Mouse (Mus musculus) G1E (cell line): ENCODE measurements around the gene Bst2. TPM values are rescaled to one million over a fixed set of nuclear protein-coding genes. Genes with fewer than 3 reads are reported as not detected.

Experiments used
- ATAC-seq: 2 replicates; pipeline ENCODE4 v1.8.0; 2016; ENCODE audit warnings: mild to moderate bottlenecking; ENCODE audit not compliant: insufficient number of reproducible peaks, poor library complexity, low FRiP score, severe bottlenecking; ENCODE audit errors: extremely low read depth
- DNase-seq: peaks from one replicate; pipeline ENCODE4 v3.0.0; 2012; ENCODE audit warnings: low spot score
- H3K27me3 ChIP-seq: 2 replicates; pipeline ENCODE4 v1.6.1; 2012; ENCODE audit warnings: mild to moderate bottlenecking, low read length, inconsistent platforms; ENCODE audit not compliant: insufficient read depth
- H3K36me3 ChIP-seq: replicated peaks from 2 replicates; pipeline ENCODE3; 2012; ENCODE audit warnings: mild to moderate bottlenecking, inconsistent platforms
- H3K4me1 ChIP-seq: 2 replicates; pipeline ENCODE4 v1.6.1; 2012; ENCODE audit warnings: low read depth, low read length, inconsistent platforms, mixed read lengths; ENCODE audit not compliant: insufficient read depth
- H3K4me3 ChIP-seq: 2 replicates; pipeline ENCODE4 v1.5.1; 2012; ENCODE audit warnings: low read depth, mild to moderate bottlenecking, inconsistent platforms, low read length, moderate library complexity, mixed read lengths
- H3K9me3 ChIP-seq: replicated peaks from 2 replicates; pipeline ENCODE4 v1.6.1; 2012; ENCODE audit warnings: inconsistent platforms
- CTCF ChIP-seq: IDR thresholded peaks from 2 replicates; pipeline ENCODE4 v1.5.1; 2012; ENCODE audit warnings: low read depth, low read length, inconsistent platforms, mixed read lengths
- GATA1 ChIP-seq: IDR thresholded peaks from 2 replicates; pipeline ENCODE4 v1.6.1; 2012; ENCODE audit warnings: borderline replicate concordance, low read length, inconsistent platforms, mixed read lengths
- GATA2 ChIP-seq: IDR thresholded peaks from 2 replicates; pipeline ENCODE4 v1.6.1; 2012; ENCODE audit warnings: low read depth, low read length, inconsistent platforms, borderline replicate concordance
- POLR2AphosphoS5 ChIP-seq: IDR thresholded peaks from 2 replicates; pipeline ENCODE4 v1.6.1; 2012; ENCODE audit warnings: low read depth, low read length, inconsistent platforms; ENCODE audit not compliant: insufficient replicate concordance
- TAL1 ChIP-seq: conservative IDR thresholded peaks from 2 replicates; pipeline ENCODE4 v1.6.1; 2012; ENCODE audit warnings: low read depth, low read length, inconsistent platforms, mixed read lengths
- polyA plus RNA-seq: library from polyadenylated mRNA; stranded (reverse); fragments of >175 nt; gene quantifications from 2 replicates; pipeline ENCODE4 v1.2.3, GENCODE M21; 2012
- total RNA-seq, 2 experiments: library from RNA; stranded (forward) in 1 of 2; stranded (reverse) in 1 of 2; fragments of 200-1000 nt in 1 of 2; fragments of >200 nt in 1 of 2; fragmentation: Nextera tagmentation in 1 of 2; gene quantifications; 2 replicates each; pipeline ENCODE4 v1.2.3; 2014 to 2017

Gene Bst2
- total and polyA plus RNA-seq, 3 experiments, result 7.6 to 44.0 (median 8.0) TPM

DNA sequence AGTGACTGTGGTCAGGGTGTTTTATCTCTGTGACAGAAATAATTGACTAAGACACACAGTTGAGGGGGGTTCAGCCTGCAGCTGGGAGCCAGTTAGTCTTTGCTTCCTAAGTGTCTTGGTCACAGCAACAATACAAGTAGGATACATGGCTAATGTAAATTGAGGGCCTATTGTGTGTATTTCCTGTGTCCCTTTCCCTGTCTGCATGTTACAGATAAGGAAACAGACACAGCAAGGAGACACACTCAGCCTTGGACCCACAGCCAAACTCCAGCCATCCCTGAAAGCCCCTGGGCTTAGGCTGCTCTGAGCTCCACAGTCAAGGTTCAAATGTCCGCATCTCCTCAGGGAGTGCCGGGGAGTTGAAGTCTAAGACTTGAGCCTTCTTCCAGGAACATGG lies 17.4 kb upstream of the Bst2 start:
- Histone ChIP-seq H3K4me3 (no peak overlapping the region), H3K4me1 (peaks cover 27% of the 10 kb centered on the region), H3K9me3 (no peaks in the 10 kb centered on the region), H3K27me3 (peaks cover 47% of the 10 kb centered on the region), H3K36me3 (no peaks in the 10 kb centered on the region)
- no peak for DNase-seq
- no peak for ATAC-seq
- TF ChIP-seq GATA1 (no peak), TAL1 (no peak), POLR2AphosphoS5 (no peak), CTCF (no peak), GATA2 (no peak)

GRCm38 (mm10) chr8:71554001-71554400 lies 16.7 kb upstream of the Bst2 start:
- TF ChIP-seq POLR2AphosphoS5 (no peak), GATA1 (no peak), CTCF (no peak), TAL1 (no peak), GATA2 (no peak)
- no peak for DNase-seq

GRCm38 (mm10) chr8:71552770-71553169 lies 15.5 kb upstream of the Bst2 start:
- H3K4me1 ChIP-seq, result peaks cover 15% of the 10 kb centered on the region; the same call in 1 of the 2 replicates
- no peak for DNase-seq
- H3K9me3 ChIP-seq, result no peaks in the 10 kb centered on the region
- H3K27me3 ChIP-seq, result peaks cover 32% of the 10 kb centered on the region
- TF ChIP-seq POLR2AphosphoS5 (no peak), GATA2 (no peak), TAL1 (no peak), CTCF (no peak), GATA1 (no peak)
- no peak overlapping the region for H3K4me3 ChIP-seq
- H3K36me3 ChIP-seq, result peaks cover 10% of the 10 kb centered on the region
- no peak for ATAC-seq

More at GRCm38 (mm10) chr8:71554001-71554400, 16.7 kb upstream of the Bst2 start:
- Histone ChIP-seq H3K27me3 (peaks cover 43% of the 10 kb centered on the region), H3K4me1 (peaks cover 24% of the 10 kb centered on the region), H3K36me3 (no peaks in the 10 kb centered on the region), H3K4me3 (no peak overlapping the region), H3K9me3 (no peaks in the 10 kb centered on the region)
- no peak for ATAC-seq

DNA sequence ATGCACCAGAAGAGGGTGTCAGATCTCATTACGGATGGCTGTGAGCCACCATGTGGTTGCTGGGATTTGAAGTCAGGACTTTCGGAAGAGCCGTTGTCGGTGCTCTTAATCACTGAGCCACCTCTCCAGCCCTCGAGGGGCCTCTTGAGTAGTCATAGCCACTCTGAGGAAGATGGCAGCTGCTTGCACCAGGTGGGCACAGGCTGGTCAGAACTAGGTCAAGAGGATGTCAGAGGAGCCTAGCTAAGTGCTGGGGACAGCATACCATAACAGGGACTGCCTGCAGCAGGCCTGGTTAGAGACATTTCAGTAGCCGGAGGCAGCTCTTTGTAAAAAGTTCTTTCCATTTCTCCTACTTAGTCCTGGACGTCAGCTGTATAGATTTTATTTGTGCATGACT lies 13.5 kb upstream of the Bst2 start:
- DNase-seq, result no peak
- ATAC-seq, result no peak
- no peak overlapping the region for H3K4me3 ChIP-seq
- H3K27me3 ChIP-seq, result peaks cover 21% of the 10 kb centered on the region
- H3K9me3 ChIP-seq, result no peaks in the 10 kb centered on the region
- peaks cover 15% of the 10 kb centered on the region; the same call in 1 of the 2 replicates for H3K4me1 ChIP-seq
- H3K36me3 ChIP-seq, result peaks cover 29% of the 10 kb centered on the region
- no peak for TF ChIP-seq GATA2

- DNase-seq (no peak), ATAC-seq (no peak)
- no peak overlapping the region for H3K4me3 ChIP-seq
- TF ChIP-seq TAL1 (no peak), CTCF (no peak), GATA2 (no peak), GATA1 (no peak), POLR2AphosphoS5 (no peak)
- H3K27me3 ChIP-seq, result peaks cover 1% of the 10 kb centered on the region; the same call in 1 of the 2 replicates
- H3K4me1 ChIP-seq, result peaks cover 14% of the 10 kb centered on the region
- H3K36me3 ChIP-seq, result peaks cover 46% of the 10 kb centered on the region
- no peaks in the 10 kb centered on the region for H3K9me3 ChIP-seq
These were observed 10.3 kb upstream of the Bst2 start for GRCm38 (mm10) chr8:71547590-71547989.

DNA sequence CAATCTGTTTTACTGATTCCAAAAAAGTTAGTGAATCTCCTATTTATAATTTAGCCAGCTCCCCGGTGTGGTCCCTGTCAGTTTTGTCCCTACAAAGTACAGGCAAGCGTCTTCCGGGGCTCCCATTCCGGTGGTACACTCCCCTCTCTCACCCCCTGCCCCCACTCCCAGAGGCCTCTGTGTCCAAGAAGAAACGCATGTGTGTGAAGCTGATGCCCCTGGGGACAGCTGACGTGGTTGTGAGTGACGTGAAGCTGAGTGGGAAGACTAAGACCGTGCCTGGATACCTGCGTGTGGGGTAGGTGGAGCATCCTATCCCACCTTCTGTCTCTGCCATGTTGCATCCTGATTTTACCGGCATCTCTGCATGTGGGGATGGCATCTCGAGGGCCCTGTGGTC lies 7.8 kb upstream of the Bst2 start:
- DNase-seq (no peak), ATAC-seq (no peak)
- Histone ChIP-seq H3K9me3 (no peaks in the 10 kb centered on the region), H3K4me3 (no peak overlapping the region), H3K36me3 (peaks cover 50% of the 10 kb centered on the region), H3K4me1 (peaks cover 22% of the 10 kb centered on the region), H3K27me3 (no peaks in the 10 kb centered on the region)
- TF ChIP-seq CTCF (no peak), TAL1 (no peak), GATA1 (no peak), GATA2 (no peak), POLR2AphosphoS5 (no peak)

DNA sequence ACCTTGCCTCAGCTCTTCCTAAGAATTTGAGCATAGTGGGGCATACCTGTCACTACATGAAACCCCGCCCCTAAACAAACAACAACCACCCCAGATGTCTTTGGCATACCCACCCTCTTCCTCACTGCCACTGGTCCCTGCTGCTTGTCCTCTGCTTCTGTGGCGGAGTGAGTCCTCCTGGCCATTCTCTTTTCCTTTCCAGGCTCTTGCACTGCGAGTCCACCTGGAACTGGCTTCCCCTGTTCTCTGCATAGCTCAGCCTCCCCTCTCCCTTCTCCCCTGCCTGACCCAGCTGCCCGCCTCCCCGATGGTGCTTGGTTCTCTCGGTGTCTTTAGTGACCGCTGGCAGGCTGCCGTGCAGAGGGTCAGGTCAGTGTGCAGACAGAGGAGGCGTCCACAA lies 6.5 kb upstream of the Bst2 start:
- Histone ChIP-seq H3K4me3 (peak overlapping the region; percentile 96; the same call in 1 of the 2 replicates), H3K4me1 (peaks cover 25% of the 10 kb centered on the region), H3K36me3 (peaks cover 50% of the 10 kb centered on the region), H3K9me3 (no peaks in the 10 kb centered on the region), H3K27me3 (no peaks in the 10 kb centered on the region)
- no peak for ATAC-seq
- TF ChIP-seq POLR2AphosphoS5 (no peak), GATA1 (no peak), TAL1 (no peak), CTCF (no peak), GATA2 (no peak)
- DNase-seq, result no peak
